Mouse (Mus musculus): ENCODE data around the gene Tmem248. TPM values are rescaled to one million over a fixed set of nuclear protein-coding genes. Genes with fewer than 3 reads are reported as not detected.

Gene Tmem248
- total RNA-seq (2018; cell fraction: chromatin; rRNA removed), result 10 to 100 TPM; 11.8 to 29.0 (median 17.3) TPM
- total RNA-seq (2018; cell fraction: cytosol; rRNA removed), result 10 to 100 TPM; 35.7 to 44.7 (median 39.9) TPM
- total RNA-seq (2018; cell fraction: nucleus; rRNA removed), result 10 to 100 TPM; 16.7 to 43.6 (median 33.8) TPM
- polyA plus RNA-seq (2018), result 32.3 to 42.3 TPM (median 35.1 TPM) in 3 replicates

DNA sequence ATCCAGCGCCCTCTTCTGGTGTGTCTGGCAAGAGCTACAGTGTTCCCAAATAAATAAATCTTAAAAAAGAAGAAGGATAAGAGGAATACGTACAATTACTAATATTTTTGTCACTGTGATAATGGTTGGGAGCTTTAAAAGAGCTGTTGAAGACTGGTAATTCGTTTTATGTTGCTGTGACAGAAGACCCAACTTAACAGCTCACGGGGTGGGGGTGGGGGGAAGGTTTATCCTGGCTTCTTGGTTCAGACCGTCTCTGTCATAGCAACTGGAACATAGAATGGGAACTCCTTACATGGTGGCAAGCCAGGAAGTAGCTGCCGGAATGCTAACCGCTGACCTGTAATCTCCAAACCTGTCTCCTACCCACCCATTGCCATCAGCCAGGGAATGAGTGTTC lies at the start of gene Tmem248:
Gene Tmem248 (plus strand): TSS at position 301 of the 400 bp plus-strand sequence.
- Histone ChIP-seq H3K4me3 (ENCODE audit: inconsistent target) (no peak within 1 kb of the TSS), H3K27ac (no peak within 1 kb of the TSS), H3K79me2 (ENCODE audit: inconsistent target) (no peaks in the 10 kb centered on the region), H3K36me3 (ENCODE audit: inconsistent target) (peaks cover 31% of the 10 kb centered on the region)
- WGBS (ENCODE audit: missing documents), result 93% methylated on average over 7 of the region's 7 CpGs

GRCm38 (mm10) chr5:130169109-130169508 lies 47.8 kb upstream of the Tmem248 start:
- Histone ChIP-seq H3K4me3 (ENCODE audit: inconsistent target) (no peak overlapping the region), H3K36me3 (ENCODE audit: inconsistent target) (no peaks in the 10 kb centered on the region), H3K27ac (no peak overlapping the region), H3K79me2 (ENCODE audit: inconsistent target) (peaks cover 19% of the 10 kb centered on the region)
- 77% methylated on average over 6 of the region's 6 CpGs for WGBS (ENCODE audit: missing documents)

DNA sequence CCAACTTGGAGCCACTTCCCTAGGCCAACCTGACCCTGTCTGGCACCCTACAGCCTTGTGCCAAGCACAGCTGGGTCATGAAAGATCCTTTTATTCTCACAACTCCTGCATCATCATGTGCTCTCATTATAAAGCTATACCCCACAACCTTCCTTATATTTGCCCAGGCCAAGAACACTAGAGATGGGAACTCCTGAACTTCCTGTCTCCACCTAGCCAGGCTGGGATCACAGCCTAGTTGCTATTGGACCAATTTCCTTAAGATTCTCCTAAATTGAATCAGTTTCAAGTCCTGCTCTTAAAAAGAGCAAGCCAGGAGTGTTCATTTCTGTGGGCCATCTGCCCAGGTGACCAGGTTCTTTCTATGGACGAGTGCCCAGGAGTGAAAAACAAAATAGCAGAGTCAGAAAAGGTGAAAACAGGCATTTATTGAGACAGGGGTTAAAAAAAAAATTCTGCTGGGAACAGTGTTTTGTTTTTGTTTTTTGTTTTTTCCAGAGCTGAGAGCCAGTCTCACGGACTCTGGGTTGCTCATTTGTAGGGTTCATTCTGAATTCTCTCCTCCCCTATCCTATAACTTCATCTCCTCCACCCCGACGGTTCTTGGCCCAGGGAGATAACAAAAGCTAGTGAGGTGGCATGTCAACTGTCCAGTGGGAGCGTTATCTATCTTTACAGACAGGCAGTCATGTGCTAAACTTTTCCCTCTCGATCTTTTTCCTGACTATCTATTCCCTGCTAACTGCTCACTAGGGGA lies 46.0 kb upstream of the Tmem248 start:
- Histone ChIP-seq H3K4me3 (ENCODE audit: inconsistent target) (peak overlapping the region; percentile 50), H3K27ac (peak overlapping the region; percentile 84), H3K79me2 (ENCODE audit: inconsistent target) (peaks cover 37% of the 10 kb centered on the region), H3K36me3 (ENCODE audit: inconsistent target) (no peaks in the 10 kb centered on the region)
- 22% methylated on average over 6 of the region's 6 CpGs for WGBS (ENCODE audit: missing documents)

- under 1% methylated on average over 38 of the region's 62 CpGs for WGBS (ENCODE audit: missing documents)
- peaks cover 43% of the 10 kb centered on the region for H3K79me2 ChIP-seq (ENCODE audit: inconsistent target)
- H3K36me3 ChIP-seq (ENCODE audit: inconsistent target), result no peaks in the 10 kb centered on the region
- peak within 1 kb of the TSS; percentile 65 for H3K4me3 ChIP-seq (ENCODE audit: inconsistent target)
- H3K27ac ChIP-seq, result peak within 1 kb of the TSS; percentile 84
Measured at GRCm38 (mm10) chr5:130171423-130171954, 45.4 kb upstream of the Tmem248 start, which contains the start of gene Rabgef1. Gene Rabgef1 (plus strand): TSS chr5:130171798.

- peak overlapping the region; percentile 38 for H3K27ac ChIP-seq
- peak overlapping the region; percentile 65 for H3K4me3 ChIP-seq (ENCODE audit: inconsistent target)
- peaks cover 49% of the 10 kb centered on the region for H3K79me2 ChIP-seq (ENCODE audit: inconsistent target)
- WGBS (ENCODE audit: missing documents), result under 1% methylated on average over 25 of the region's 46 CpGs
- no peaks in the 10 kb centered on the region for H3K36me3 ChIP-seq (ENCODE audit: inconsistent target)
Measured at GRCm38 (mm10) chr5:130171956-130172601, 44.8 kb upstream of the Tmem248 start.

GRCm38 (mm10) chr5:130173012-130173411 lies 43.9 kb upstream of the Tmem248 start:
- Histone ChIP-seq H3K36me3 (ENCODE audit: inconsistent target) (no peaks in the 10 kb centered on the region), H3K79me2 (ENCODE audit: inconsistent target) (peaks cover 59% of the 10 kb centered on the region), H3K27ac (0 out of 2 replicates have a peak overlapping the region, but pooled peaks have one; percentile 38), H3K4me3 (ENCODE audit: inconsistent target) (no peak overlapping the region)
- WGBS (ENCODE audit: missing documents), result 93% methylated on average over 4 of the region's 4 CpGs

- Histone ChIP-seq H3K4me3 (ENCODE audit: inconsistent target) (no peak overlapping the region), H3K27ac (no peak overlapping the region), H3K79me2 (ENCODE audit: inconsistent target) (peaks cover 100% of the 10 kb centered on the region), H3K36me3 (ENCODE audit: inconsistent target) (no peaks in the 10 kb centered on the region)
- 96% methylated on average over 4 of the region's 4 CpGs for WGBS (ENCODE audit: missing documents)
Measured at GRCm38 (mm10) chr5:130177871-130178270, 39.0 kb upstream of the Tmem248 start.

- H3K79me2 ChIP-seq (ENCODE audit: inconsistent target), result peaks cover 100% of the 10 kb centered on the region
- H3K27ac ChIP-seq, result no peak overlapping the region
Measured at GRCm38 (mm10) chr5:130180362-130180761, 36.5 kb upstream of the Tmem248 start.

GRCm38 (mm10) chr5:130181740-130182540 lies 34.9 kb upstream of the Tmem248 start:
- H3K79me2 ChIP-seq (ENCODE audit: inconsistent target), result peaks cover 100% of the 10 kb centered on the region
- H3K27ac ChIP-seq, result no peak overlapping the region
- no peak overlapping the region for H3K4me3 ChIP-seq (ENCODE audit: inconsistent target)
- 90% methylated on average over 6 of the region's 6 CpGs for WGBS (ENCODE audit: missing documents)
- no peaks in the 10 kb centered on the region for H3K36me3 ChIP-seq (ENCODE audit: inconsistent target)

More at GRCm38 (mm10) chr5:130180362-130180761, 36.5 kb upstream of the Tmem248 start:
- no peaks in the 10 kb centered on the region for H3K36me3 ChIP-seq (ENCODE audit: inconsistent target)
- H3K4me3 ChIP-seq (ENCODE audit: inconsistent target), result no peak overlapping the region
- WGBS (ENCODE audit: missing documents), result 88% methylated on average over 7 of the region's 7 CpGs

GRCm38 (mm10) chr5:130182541-130182821 lies 34.4 kb upstream of the Tmem248 start:
- H3K79me2 ChIP-seq (ENCODE audit: inconsistent target), result peaks cover 100% of the 10 kb centered on the region
- no peak overlapping the region for H3K27ac ChIP-seq
- peaks cover 3% of the 10 kb centered on the region; the same call in 1 of the 2 replicates for H3K36me3 ChIP-seq (ENCODE audit: inconsistent target)
- 100% methylated on average over 3 of the region's 3 CpGs for WGBS (ENCODE audit: missing documents)
- no peak overlapping the region for H3K4me3 ChIP-seq (ENCODE audit: inconsistent target)

GRCm38 (mm10) chr5:130184193-130184856 lies 32.6 kb upstream of the Tmem248 start:
- Histone ChIP-seq H3K79me2 (ENCODE audit: inconsistent target) (peaks cover 85% of the 10 kb centered on the region), H3K27ac (no peak overlapping the region), H3K4me3 (ENCODE audit: inconsistent target) (no peak overlapping the region), H3K36me3 (ENCODE audit: inconsistent target) (peaks cover 9% of the 10 kb centered on the region; the same call in 1 of the 2 replicates)
- 93% methylated on average over 9 of the region's 9 CpGs for WGBS (ENCODE audit: missing documents)

DNA sequence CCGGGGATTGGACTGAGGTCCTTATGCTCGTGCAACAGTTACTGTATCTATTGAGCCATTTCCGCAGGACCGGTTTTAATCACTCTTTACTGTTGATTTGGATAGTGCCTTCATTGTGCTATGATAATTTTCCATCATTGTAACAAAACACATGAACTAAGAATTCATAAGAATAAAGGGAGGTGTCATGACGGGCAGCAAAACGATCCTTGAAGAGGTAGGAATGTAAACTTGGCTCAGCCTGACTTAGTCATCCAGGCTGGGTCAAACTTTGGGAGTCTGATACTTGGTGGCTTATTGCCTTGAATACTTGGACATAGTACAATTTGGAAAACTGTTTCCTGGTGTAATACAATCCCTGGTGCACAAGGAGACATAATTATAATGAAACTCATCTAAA lies 31.6 kb upstream of the Tmem248 start:
- Histone ChIP-seq H3K79me2 (ENCODE audit: inconsistent target) (peaks cover 75% of the 10 kb centered on the region), H3K4me3 (ENCODE audit: inconsistent target) (no peak overlapping the region), H3K27ac (no peak overlapping the region), H3K36me3 (ENCODE audit: inconsistent target) (peaks cover 19% of the 10 kb centered on the region)
- 95% methylated on average over 6 of the region's 6 CpGs for WGBS (ENCODE audit: missing documents)

DNA sequence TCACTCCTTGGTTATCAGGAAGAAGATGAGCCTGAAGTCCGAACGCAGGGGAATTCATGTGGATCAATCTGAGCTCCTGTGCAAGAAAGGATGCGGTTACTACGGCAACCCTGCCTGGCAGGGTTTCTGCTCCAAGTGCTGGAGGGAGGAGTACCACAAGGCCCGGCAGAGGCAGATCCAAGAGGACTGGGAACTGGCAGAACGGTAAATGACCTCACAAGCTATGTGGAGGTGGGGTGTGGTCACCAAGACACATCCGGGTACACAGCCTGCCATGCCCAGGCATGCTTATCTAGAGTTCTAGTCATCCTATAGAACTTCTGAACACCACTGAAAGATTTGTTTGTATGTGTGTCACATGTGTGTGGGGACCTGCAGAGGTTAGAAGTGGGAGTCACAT lies 29.5 kb upstream of the Tmem248 start:
- Histone ChIP-seq H3K27ac (no peak overlapping the region), H3K36me3 (ENCODE audit: inconsistent target) (peaks cover 36% of the 10 kb centered on the region)
- WGBS (ENCODE audit: missing documents), result 94% methylated on average over 6 of the region's 7 CpGs

DNA sequence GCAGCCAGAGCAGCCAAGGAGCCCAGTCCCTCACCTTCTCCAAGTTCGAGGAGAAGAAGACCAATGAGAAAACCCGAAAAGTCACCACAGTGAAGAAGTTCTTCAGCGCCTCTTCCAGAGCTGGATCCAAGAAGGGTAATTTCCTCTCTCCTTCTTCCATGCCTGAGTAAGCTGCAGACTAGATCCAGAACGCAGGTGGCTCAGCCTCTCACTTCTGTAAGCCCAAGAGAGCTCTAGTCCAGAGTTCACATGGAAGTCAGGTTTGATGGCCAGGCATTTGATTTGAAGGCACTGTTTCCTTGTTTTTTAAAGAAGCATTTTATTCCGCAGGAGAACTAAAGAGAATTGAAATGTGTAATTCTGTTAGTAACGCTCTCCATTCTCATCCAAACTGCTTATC lies 26.0 kb upstream of the Tmem248 start:
- Histone ChIP-seq H3K36me3 (ENCODE audit: inconsistent target) (peaks cover 45% of the 10 kb centered on the region), H3K79me2 (ENCODE audit: inconsistent target) (peaks cover 28% of the 10 kb centered on the region), H3K4me3 (ENCODE audit: inconsistent target) (no peak overlapping the region), H3K27ac (no peak overlapping the region)
- WGBS (ENCODE audit: missing documents), result 90% methylated on average over 6 of the region's 6 CpGs

More for the DNA sequence above, 29.5 kb upstream of the Tmem248 start:
- H3K79me2 ChIP-seq (ENCODE audit: inconsistent target), result peaks cover 54% of the 10 kb centered on the region
- no peak overlapping the region for H3K4me3 ChIP-seq (ENCODE audit: inconsistent target)
